Mouse (Mus musculus) urinary bladder, postnatal 25 days (tissue): ENCODE data around the gene Trmt112.

Source experiments
- DNase-seq: peaks from one replicate; pipeline ENCODE4 v3.0.0; 2022; ENCODE audit warnings: low spot score

Gene Trmt112

GRCm38 (mm10) chr19:6949532-6949931 is 40.0 kb downstream of the Trmt112 start:
- no peak for DNase-seq

- DNase-seq, result no peak
These were observed 40.5 kb downstream of the Trmt112 start for GRCm38 (mm10) chr19:6949951-6950350.

DNA sequence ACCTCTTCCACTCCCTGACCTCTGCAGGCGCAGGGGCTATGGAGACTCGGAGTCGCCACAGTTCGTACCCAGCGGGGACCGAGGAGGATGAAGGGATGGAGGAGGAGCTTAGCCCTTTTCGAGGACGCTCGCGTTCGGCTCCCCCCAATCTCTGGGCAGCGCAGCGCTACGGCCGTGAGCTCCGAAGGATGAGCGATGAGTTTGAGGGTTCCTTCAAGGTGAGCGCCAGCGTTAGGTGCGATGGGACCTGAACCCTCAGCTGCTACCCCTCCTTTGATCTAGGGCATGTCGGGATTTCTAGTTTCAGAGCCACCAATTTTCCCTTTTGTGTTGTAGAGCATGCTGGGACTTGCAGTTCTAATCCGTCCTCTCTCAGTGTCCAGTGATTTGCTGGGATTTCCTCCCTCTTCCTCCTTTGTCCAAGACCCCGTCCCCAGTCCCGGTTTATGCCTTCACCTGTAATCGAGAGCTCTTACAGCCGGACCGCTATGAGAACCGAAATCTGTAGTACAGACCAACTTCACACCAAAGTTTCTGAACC is 41.2 kb downstream of the Trmt112 start:
- peak; percentile 46 for DNase-seq

DNA sequence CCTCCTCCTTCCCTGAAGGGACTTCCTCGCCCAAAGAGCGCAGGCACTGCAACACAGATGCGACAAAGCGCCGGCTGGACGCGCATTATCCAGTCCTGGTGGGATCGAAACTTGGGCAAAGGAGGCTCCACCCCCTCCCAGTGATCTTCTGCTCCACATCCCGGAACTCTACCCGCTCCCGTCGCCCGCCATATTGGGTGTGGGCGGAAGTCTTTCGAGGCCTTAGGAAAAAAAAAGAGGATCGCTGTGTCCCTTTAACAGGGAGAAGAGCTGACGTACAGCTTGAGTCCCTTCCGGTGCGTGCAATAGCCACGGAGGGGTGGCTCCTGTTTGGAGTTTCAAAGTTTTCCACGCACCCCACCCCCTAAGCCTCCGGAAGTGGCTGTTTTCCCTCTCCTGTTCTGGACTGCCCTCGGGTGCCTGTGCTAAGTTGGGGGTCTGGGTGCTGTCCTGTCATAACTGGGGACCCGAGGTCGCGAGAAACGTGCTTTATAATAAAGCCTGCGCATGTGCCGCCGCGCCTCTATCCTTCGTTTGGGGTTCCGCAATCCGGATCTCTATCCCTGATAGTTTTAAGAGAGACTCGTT is 42.0 kb downstream of the Trmt112 start:
- DNase-seq, result peak; percentile 86

- DNase-seq, result peak; percentile 71
These were observed 42.7 kb downstream of the Trmt112 start for GRCm38 (mm10) chr19:6951994-6952711.

DNA sequence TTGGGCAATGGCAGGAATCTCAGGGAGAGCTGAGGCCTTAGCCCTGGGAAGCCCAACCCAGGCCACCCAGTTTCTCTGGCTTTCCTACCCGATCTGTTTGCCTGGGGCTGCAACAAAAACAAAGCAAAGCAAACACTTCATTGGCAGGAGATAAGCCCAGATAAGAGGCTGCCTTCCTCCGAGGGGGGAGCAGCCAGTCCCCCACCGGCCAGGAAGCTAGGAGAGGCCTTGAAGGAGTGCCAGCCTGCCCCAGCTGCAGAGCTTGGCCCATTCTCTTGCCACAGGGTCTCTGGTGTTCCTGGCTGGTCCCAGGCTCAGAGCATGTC is 43.2 kb downstream of the Trmt112 start:
- peak; percentile 52 for DNase-seq

GRCm38 (mm10) chr19:6954046-6954445 is 44.5 kb downstream of the Trmt112 start:
- DNase-seq, result peak; percentile 51

- no peak for DNase-seq
These were observed 45.9 kb downstream of the Trmt112 start for GRCm38 (mm10) chr19:6955424-6955823.

- DNase-seq, result no peak
These were observed 47.0 kb downstream of the Trmt112 start for GRCm38 (mm10) chr19:6956461-6956860.
